Mouse (Mus musculus) retina, adult 2 months (tissue): ENCODE measurements at regions not wholly inside any gene's neighbourhood (a gene's known extent, or its start where the extent isn't known, plus 50 kb on each side); places are given as distances from the start of the nearest gene placed in this dataset.

Experiments used
- DNase-seq: peaks from one replicate; pipeline ENCODE4 v3.0.0-alpha.2; 2012; ENCODE audit warnings: low read depth, low spot score

- no peak for DNase-seq
Measured at GRCm38 (mm10) chr5:141137716-141138115, 103.6 kb upstream of the Sdk1 start.

GRCm38 (mm10) chr5:141138771-141139360, 102.4 kb upstream of the Sdk1 start:
- DNase-seq, result no peak

- DNase-seq, result no peak
Measured at GRCm38 (mm10) chr5:141139361-141139912, 101.9 kb upstream of the Sdk1 start.

GRCm38 (mm10) chr5:141160391-141160790, 80.9 kb upstream of the Sdk1 start:
- no peak for DNase-seq

- DNase-seq, result no peak
Measured at GRCm38 (mm10) chr5:141160956-141161355, 80.3 kb upstream of the Sdk1 start.

GRCm38 (mm10) chr5:141182442-141182841, 58.8 kb upstream of the Sdk1 start:
- no peak for DNase-seq

- no peak for DNase-seq
Measured at GRCm38 (mm10) chr5:141189033-141189432, 52.3 kb upstream of the Sdk1 start.
